Mouse (Mus musculus) midbrain, postnatal 0 days (tissue): ENCODE results near the gene Akap17b. TPM values are rescaled to one million over a fixed set of nuclear protein-coding genes. Genes with fewer than 3 reads are reported as not detected.
A peak's percentile ranks its signal among the peaks of the same experiment; 100 is the strongest.

Experiments
- ATAC-seq: fragments of 200-750 bp; cut with Nextera tagmentation; 2 replicates; pipeline ENCODE4 v1.8.0; 2017; ENCODE audit warnings: moderate number of reproducible peaks, mild to moderate bottlenecking, moderate TSS enrichment, moderate library complexity; ENCODE audit not compliant: low FRiP score
- DNase-seq: peaks from one replicate; pipeline ENCODE4 v3.0.0-alpha.2; 2015; ENCODE audit warnings: low spot score
- H3K27ac ChIP-seq: fragments of 300-500 bp; sonication (generic); 2 replicates; pipeline ENCODE4 v1.5.1; 2014; ENCODE audit warnings: low read depth, mild to moderate bottlenecking, low read length, mixed read lengths
- H3K27me3 ChIP-seq: fragments of 300-500 bp; sonication (generic); 2 replicates; pipeline ENCODE4 v1.6.1; 2014; ENCODE audit warnings: low read length, control low read depth, mixed read lengths; ENCODE audit not compliant: insufficient read depth
- H3K36me3 ChIP-seq: fragments of 300-500 bp; sonication (generic); 2 replicates; pipeline ENCODE4 v1.6.1; 2014; ENCODE audit warnings: low read length, control low read depth, mixed read lengths; ENCODE audit not compliant: insufficient read depth
- H3K4me1 ChIP-seq: fragments of 300-500 bp; sonication (generic); 2 replicates; pipeline ENCODE4 v1.6.1; 2014; ENCODE audit warnings: mild to moderate bottlenecking, control low read depth, antibody characterized with exemption, low read length, mixed read lengths; ENCODE audit not compliant: insufficient read depth
- H3K4me2 ChIP-seq: fragments of 300-500 bp; sonication (generic); 2 replicates; pipeline ENCODE4 v1.6.1; 2014; ENCODE audit warnings: low read depth, mild to moderate bottlenecking, low read length, mixed read lengths; ENCODE audit not compliant: poor library complexity, severe bottlenecking
- H3K4me3 ChIP-seq: fragments of 300-500 bp; sonication (generic); 2 replicates; pipeline ENCODE4 v1.5.1; 2014; ENCODE audit warnings: low read depth, mild to moderate bottlenecking, low read length, moderate library complexity
- H3K9ac ChIP-seq: fragments of 300-500 bp; sonication (generic); replicated peaks from 2 replicates; pipeline ENCODE4 v1.6.1; 2014; ENCODE audit warnings: mild to moderate bottlenecking, low read length, moderate library complexity, mixed read lengths; ENCODE audit not compliant: poor library complexity, severe bottlenecking
- H3K9me3 ChIP-seq: fragments of 300-500 bp; sonication (generic); 2 replicates; pipeline ENCODE4 v1.6.1; 2016; ENCODE audit warnings: low read length, control low read depth
- CTCF ChIP-seq: IDR thresholded peaks from 2 replicates; pipeline ENCODE4 v1.5.1; 2016; ENCODE audit warnings: antibody characterized with exemption, mild to moderate bottlenecking
- WGBS: fragments of 180-500 bp; shearing (Covaris S2); extraction: QIAGEN DNeasy Blood & Tissue Kit; methylation state at CpG from one replicate; pipeline ENCODE4 v1.1.7; 2014; 5-methylcytosine and 5-hydroxymethylcytosine counted together
- polyA plus RNA-seq: library from polyadenylated mRNA; unstranded; fragments of >200 nt; fragmentation: Nextera tagmentation; extraction: Ambion mirVana; gene quantifications from 2 replicates; pipeline ENCODE4 v1.2.1, GENCODE M21; 2015
- total RNA-seq: library from RNA; depleted of rRNA; stranded (reverse); fragments of >200 nt; gene quantifications from 2 replicates; pipeline ENCODE4 v1.2.3, GENCODE M21; 2014; rRNA removed

Gene Akap17b
- total and polyA plus RNA-seq, 2 experiments from 2014 or later, result 5.3 to 9.8 TPM

DNA sequence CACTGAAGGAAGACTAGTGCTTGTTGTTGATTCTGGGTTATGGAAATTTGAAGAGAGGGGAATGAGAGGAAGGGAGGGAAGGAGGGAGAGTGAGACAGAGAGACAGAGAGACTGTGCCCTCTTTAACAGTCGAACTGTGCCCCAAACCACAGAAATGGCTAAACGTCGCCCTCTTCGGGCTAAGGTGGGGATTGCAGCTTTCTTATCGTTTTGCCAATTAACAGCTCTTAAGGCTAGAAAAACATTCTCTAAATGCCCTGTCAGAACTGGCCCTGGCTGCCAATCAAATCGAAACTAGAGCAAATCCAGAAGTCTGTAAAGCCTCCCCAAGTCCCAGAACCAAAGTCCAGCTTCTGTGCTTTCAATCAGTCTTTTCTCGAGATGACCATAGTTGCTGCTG lies 83.5 kb downstream of the Akap17b start:
- H3K9ac ChIP-seq, result no peak overlapping the region
- DNase-seq (peak; percentile 71), ATAC-seq (no peak)
- no peaks in the 10 kb centered on the region for H3K9me3 ChIP-seq
- H3K36me3 ChIP-seq, result no peaks in the 10 kb centered on the region
- no peaks in the 10 kb centered on the region for H3K27me3 ChIP-seq
- 20% methylated on average over 7 of the region's 7 CpGs for WGBS
- no peak overlapping the region for H3K4me2 ChIP-seq
- H3K4me3 ChIP-seq, result no peak overlapping the region
- no peaks in the 10 kb centered on the region for H3K4me1 ChIP-seq
- no peak overlapping the region for H3K27ac ChIP-seq
- TF ChIP-seq CTCF, result peak; percentile 77

GRCm38 (mm10) chrX:36560170-36560569 lies 85.0 kb downstream of the Akap17b start:
- WGBS, result 78% methylated on average over 4 of the region's 4 CpGs

More at GRCm38 (mm10) chrX:36560170-36560569, 85.0 kb downstream of the Akap17b start:
- no peaks in the 10 kb centered on the region for H3K36me3 ChIP-seq
- H3K4me1 ChIP-seq, result no peaks in the 10 kb centered on the region
- no peaks in the 10 kb centered on the region for H3K27me3 ChIP-seq
- no peak overlapping the region for H3K4me2 ChIP-seq
- no peak overlapping the region for H3K9ac ChIP-seq
- no peak overlapping the region for H3K27ac ChIP-seq
- ATAC-seq (no peak), DNase-seq (no peak)
- no peak for TF ChIP-seq CTCF
- H3K9me3 ChIP-seq, result no peaks in the 10 kb centered on the region
- no peak overlapping the region for H3K4me3 ChIP-seq

Other genes with a start within 250 kb of the Akap17b start
- not detected in 2 replicates for gene Gm6268, start 244.1 kb downstream of the Akap17b start, total RNA-seq
- not detected in 2 replicates for gene Gm6268, start 244.1 kb downstream of the Akap17b start, polyA plus RNA-seq
- gene Gm14569, start 153.6 kb downstream of the Akap17b start, total RNA-seq, result not detected in 2 replicates
- not detected in 2 replicates for gene Gm14569, start 153.6 kb downstream of the Akap17b start, polyA plus RNA-seq
- 521 and 534 TPM in 2 replicates for gene Pgrmc1, start 47.2 kb downstream of the Akap17b start, total RNA-seq
- gene Pgrmc1, start 47.2 kb downstream of the Akap17b start, polyA plus RNA-seq, result 763 and 773 TPM in 2 replicates
- gene Slc25a43, start 98.3 kb upstream of the Akap17b start, total RNA-seq, result 0.42 and 0.44 TPM in 2 replicates
- gene Slc25a43, start 98.3 kb upstream of the Akap17b start, polyA plus RNA-seq, result 0.25 and 0.73 TPM in 2 replicates
- gene Slc25a5, start 150.3 kb upstream of the Akap17b start, total RNA-seq, result 346 and 392 TPM in 2 replicates
- gene Slc25a5, start 150.3 kb upstream of the Akap17b start, polyA plus RNA-seq, result 483 and 520 TPM in 2 replicates
- gene Ube2a, start 228.5 kb upstream of the Akap17b start, total RNA-seq, result 39.4 and 40.4 TPM in 2 replicates
- gene Ube2a, start 228.5 kb upstream of the Akap17b start, polyA plus RNA-seq, result 110 and 123 TPM in 2 replicates
- gene C330007P06Rik, start 228.7 kb upstream of the Akap17b start, total RNA-seq, result 22.0 and 28.6 TPM in 2 replicates
- gene C330007P06Rik, start 228.7 kb upstream of the Akap17b start, polyA plus RNA-seq, result 16.9 and 18.8 TPM in 2 replicates